Mouse (Mus musculus): ENCODE data around the gene Bdh1. TPM values are rescaled to one million over a fixed set of nuclear protein-coding genes. Genes with fewer than 3 reads are reported as not detected.

Bdh1 gene
- polyA plus RNA-seq, 1 experiment from 2014 or later, result 22.7 TPM

DNA sequence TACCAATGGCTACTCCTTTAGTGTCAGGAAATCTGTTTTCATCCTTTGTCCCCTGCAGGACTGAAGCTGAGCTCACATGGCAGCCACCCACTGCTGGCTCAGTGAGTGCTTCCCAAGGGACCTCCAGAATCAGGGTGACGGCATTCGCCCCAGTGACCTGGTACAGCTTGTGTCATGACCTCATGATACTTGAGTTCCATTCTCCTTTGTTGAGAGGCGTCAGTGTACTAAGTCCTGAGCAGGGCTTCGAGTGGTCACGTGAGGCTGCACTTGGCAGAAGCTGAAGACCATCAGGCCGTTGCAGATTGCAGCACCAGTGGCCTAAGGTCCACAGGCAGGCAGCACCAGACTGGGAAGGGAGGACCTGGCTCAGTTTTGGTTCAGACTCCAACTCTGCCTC, 71.9 kb downstream of the Bdh1 start:
- no peak overlapping the region for H3K9ac ChIP-seq
- ATAC-seq (ENCODE audit: insufficient number of reproducible peaks, insufficient read depth, low FRiP score, low TSS enrichment), result no peak
- no peaks in the 10 kb centered on the region for H3K36me3 ChIP-seq
- H3K9me3 ChIP-seq, result no peaks in the 10 kb centered on the region
- no peak overlapping the region for H3K4me3 ChIP-seq
- H3K27ac ChIP-seq, result 0 out of 2 replicates have a peak overlapping the region, but pooled peaks have one; percentile 23
- WGBS, result 63% methylated on average over 6 of the region's 6 CpGs
- H3K4me1 ChIP-seq, result peaks cover 39% of the 10 kb centered on the region
- H3K27me3 ChIP-seq, result no peaks in the 10 kb centered on the region
- H3K4me2 ChIP-seq (replicated peaks), result no peak overlapping the region

DNA sequence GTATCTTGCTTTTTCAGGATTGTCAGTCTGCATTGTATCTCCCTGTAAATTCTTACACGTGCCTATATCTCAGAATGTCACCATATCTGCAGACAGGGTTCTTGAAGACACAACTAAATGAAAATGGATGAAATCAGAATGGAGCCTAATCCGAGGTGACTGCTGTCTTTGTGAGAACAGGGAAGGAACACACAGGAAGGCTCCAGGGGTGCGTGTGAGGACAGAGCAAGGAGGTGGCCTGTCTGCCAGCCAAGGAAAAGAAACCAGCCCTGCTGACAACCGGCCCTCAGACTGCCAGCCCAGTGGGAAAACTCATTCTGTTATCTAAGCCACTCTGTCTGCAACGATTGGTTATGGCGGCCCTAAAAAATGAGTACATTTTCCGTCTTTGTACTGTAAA, 73.3 kb downstream of the Bdh1 start:
- Histone ChIP-seq H3K4me1 (peaks cover 48% of the 10 kb centered on the region), H3K27ac (no peak overlapping the region)

DNA sequence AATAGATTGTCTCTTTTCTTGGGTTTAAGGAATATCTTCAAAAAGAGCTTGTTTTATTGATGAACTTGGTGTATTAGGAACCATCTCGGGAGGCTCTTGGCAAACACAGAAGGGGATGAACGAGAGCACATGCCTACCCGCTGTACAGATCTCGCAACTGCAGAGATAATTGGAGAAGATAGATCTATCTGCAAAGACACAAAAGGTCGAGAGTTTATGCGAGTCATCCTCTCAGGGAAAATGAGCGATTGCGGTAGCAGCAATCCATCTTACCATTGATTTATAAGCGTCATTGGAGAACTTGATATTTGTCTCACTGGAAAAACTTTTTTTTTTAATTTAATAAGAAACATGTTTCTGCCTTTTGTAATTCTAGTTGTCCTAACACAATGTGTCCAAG, 73.7 kb downstream of the Bdh1 start:
- Histone ChIP-seq H3K4me3 (no peak overlapping the region), H3K27ac (no peak overlapping the region), H3K4me1 (peaks cover 52% of the 10 kb centered on the region), H3K4me2 (replicated peaks) (no peak overlapping the region), H3K36me3 (no peaks in the 10 kb centered on the region), H3K9ac (no peak overlapping the region), H3K9me3 (no peaks in the 10 kb centered on the region), H3K27me3 (no peaks in the 10 kb centered on the region)
- WGBS, result 74% methylated on average over 9 of the region's 9 CpGs
- ATAC-seq (ENCODE audit: insufficient number of reproducible peaks, insufficient read depth, low FRiP score, low TSS enrichment), result no peak

More for the DNA sequence above, 73.3 kb downstream of the Bdh1 start:
- Histone ChIP-seq H3K27me3 (no peaks in the 10 kb centered on the region), H3K9ac (no peak overlapping the region), H3K9me3 (no peaks in the 10 kb centered on the region), H3K4me3 (no peak overlapping the region), H3K4me2 (replicated peaks) (no peak overlapping the region), H3K36me3 (no peaks in the 10 kb centered on the region)
- no peak for ATAC-seq (ENCODE audit: insufficient number of reproducible peaks, insufficient read depth, low FRiP score, low TSS enrichment)
- WGBS, result 65% methylated on average over 7 of the region's 7 CpGs

DNA sequence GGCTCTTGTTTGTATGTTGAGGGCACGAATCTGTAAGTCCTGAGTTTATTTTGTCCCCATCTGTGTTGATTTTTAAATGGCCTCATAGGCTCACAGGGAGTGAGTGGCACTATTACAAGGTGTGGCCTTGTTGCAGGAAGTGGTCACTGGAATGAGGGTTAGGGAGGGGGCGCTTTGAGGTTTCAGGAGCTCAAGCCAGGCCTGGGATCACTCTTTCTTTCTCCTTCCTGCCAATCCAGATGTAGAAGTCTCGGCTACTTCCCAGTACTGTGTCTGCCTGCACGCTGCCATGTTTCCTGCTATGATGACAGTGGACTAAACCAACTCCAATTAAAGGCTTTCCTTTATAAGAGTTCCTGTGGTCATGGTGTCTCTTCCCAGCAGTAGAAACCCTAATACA, 76.3 kb downstream of the Bdh1 start:
- Histone ChIP-seq H3K27me3 (no peaks in the 10 kb centered on the region), H3K9ac (no peak overlapping the region), H3K4me2 (replicated peaks) (no peak overlapping the region), H3K4me1 (peaks cover 70% of the 10 kb centered on the region), H3K27ac (peak overlapping the region; percentile 2; the same call in 1 of the 2 replicates), H3K36me3 (no peaks in the 10 kb centered on the region), H3K4me3 (no peak overlapping the region), H3K9me3 (no peaks in the 10 kb centered on the region)
- 71% methylated on average over 4 of the region's 4 CpGs for WGBS
- no peak for ATAC-seq (ENCODE audit: insufficient number of reproducible peaks, insufficient read depth, low FRiP score, low TSS enrichment)

DNA sequence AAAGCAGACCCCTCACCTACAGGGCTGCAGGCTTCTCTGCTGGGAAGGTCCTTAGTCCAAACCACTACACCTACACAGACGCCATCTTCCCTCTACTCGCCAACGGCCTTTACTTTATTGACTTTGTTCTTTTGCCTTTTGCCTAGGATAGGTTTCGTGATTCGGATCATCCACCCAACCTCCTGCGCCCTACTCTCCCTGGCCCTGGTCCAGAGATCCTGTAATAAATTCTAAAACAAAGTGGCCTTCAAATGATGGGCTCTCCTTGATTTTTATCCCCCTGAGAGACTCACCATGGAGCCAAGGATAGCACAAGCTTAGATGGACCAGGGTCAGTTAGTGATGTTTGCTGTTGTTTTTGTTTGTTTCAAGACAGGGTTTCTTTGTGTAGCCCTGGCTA, 76.9 kb downstream of the Bdh1 start:
- no peak for ATAC-seq (ENCODE audit: insufficient number of reproducible peaks, insufficient read depth, low FRiP score, low TSS enrichment)
- no peak overlapping the region for H3K4me2 ChIP-seq (replicated peaks)
- H3K4me1 ChIP-seq, result peaks cover 66% of the 10 kb centered on the region

DNA sequence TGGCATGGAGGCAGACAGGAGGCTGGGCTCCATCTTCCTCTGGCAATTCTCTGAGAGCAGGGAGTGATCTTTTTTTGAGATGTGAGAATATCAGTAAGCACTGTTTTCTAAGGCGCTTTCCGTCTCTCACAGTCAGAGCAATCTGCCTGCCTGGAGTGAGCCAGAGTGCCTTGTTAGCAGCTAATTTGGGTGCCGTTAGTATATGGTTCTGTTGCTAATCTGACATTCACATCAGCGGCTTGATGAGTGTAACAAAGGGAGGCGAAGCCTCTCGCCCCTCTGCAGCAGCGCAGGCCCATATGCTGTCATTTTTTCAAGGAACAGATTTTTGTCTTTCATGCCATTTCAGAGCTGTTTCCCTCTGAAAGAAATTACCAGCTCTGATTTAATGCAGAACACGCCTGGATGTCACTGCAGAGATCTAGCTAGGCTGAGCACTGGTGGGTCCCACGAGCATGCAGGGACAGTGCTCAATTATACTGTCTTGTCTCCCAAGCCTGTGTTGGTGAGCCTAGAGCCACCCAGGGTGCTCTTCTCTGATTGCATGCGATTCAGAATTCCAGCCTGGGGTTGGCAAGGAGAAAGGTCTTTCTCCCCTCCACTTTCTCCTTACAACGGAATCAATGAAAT, 77.7 kb downstream of the Bdh1 start:
- peaks cover 58% of the 10 kb centered on the region for H3K4me1 ChIP-seq
- H3K4me2 ChIP-seq (replicated peaks), result no peak overlapping the region
- WGBS, result 43% methylated on average over 11 of the region's 11 CpGs
- H3K9ac ChIP-seq, result no peak overlapping the region
- no peaks in the 10 kb centered on the region for H3K9me3 ChIP-seq
- no peak overlapping the region for H3K4me3 ChIP-seq
- peak overlapping the region; percentile 24; the same call in 1 of the 2 replicates for H3K27ac ChIP-seq
- no peaks in the 10 kb centered on the region for H3K36me3 ChIP-seq
- ATAC-seq (ENCODE audit: insufficient number of reproducible peaks, insufficient read depth, low FRiP score, low TSS enrichment), result no peak
- H3K27me3 ChIP-seq, result no peaks in the 10 kb centered on the region

More for the DNA sequence above, 76.9 kb downstream of the Bdh1 start:
- H3K9me3 ChIP-seq, result no peaks in the 10 kb centered on the region
- no peak overlapping the region for H3K4me3 ChIP-seq
- 93% methylated on average over 6 of the region's 6 CpGs for WGBS
- no peaks in the 10 kb centered on the region for H3K27me3 ChIP-seq
- H3K36me3 ChIP-seq, result no peaks in the 10 kb centered on the region
- H3K9ac ChIP-seq, result no peak overlapping the region
- no peak overlapping the region for H3K27ac ChIP-seq

DNA sequence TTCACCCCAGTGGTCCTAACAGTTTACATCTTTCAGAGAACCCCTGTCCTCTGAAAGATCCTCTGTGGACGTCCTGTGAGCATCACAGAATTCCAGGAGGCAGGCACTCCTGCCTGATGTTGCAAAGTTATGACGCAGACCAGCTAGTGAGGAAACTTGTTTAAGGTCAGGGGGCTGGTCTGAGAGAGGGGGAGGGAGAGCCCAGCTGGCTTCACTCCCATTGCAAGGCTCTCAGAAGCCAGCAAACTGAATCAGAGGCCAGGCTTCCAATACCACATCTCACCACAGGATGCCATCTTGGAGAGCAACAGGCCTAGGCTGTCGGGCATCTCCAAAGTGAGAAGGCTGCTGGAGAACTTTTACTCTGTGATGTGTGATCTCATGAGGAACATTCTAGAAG, 78.5 kb downstream of the Bdh1 start:
- Histone ChIP-seq H3K4me2 (replicated peaks) (no peak overlapping the region), H3K9ac (no peak overlapping the region), H3K27me3 (no peaks in the 10 kb centered on the region), H3K27ac (peak overlapping the region; percentile 64), H3K36me3 (no peaks in the 10 kb centered on the region), H3K4me3 (no peak overlapping the region), H3K4me1 (peaks cover 51% of the 10 kb centered on the region), H3K9me3 (no peaks in the 10 kb centered on the region)
- no peak for ATAC-seq (ENCODE audit: insufficient number of reproducible peaks, insufficient read depth, low FRiP score, low TSS enrichment)
- WGBS, result 38% methylated on average over 3 of the region's 3 CpGs

DNA sequence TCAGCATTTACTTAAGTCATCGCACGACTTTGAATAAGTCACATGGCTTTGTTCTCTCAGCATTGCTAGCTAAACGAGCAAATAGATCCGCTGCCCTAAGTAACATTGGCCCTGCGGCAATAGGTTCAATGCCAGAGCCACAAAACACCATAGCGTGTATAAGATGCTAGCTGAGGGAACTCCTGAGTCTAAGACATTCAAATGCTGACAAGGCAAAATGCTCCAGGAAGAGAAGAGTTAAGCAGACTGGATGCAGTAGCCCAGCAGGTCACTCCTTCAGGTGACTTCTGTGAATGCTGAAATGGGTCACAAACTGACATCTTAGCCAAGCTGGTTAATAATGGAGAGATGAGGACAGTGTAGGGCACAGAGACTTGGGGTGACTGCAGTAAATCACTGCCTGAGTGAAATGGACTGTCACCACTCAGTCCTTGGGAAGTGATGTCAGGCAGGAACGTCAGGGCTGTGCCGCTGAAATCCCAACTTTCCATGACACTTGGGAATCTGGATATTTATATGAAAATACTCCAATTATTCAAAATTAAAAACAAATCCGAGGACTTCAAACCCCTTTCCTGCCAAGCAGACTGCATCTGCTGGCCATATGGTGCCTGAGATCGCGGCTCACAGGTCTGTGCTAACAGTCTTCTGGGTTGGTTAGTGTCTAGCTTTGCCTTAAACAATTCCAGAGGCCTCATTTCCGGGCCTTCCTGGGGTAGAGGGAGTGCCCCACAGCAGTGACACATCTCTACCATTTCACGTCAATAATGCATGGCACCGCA, 79.1 kb downstream of the Bdh1 start:
- H3K9ac ChIP-seq, result no peak overlapping the region
- H3K9me3 ChIP-seq, result no peaks in the 10 kb centered on the region
- H3K4me3 ChIP-seq, result no peak overlapping the region
- peaks cover 48% of the 10 kb centered on the region for H3K4me1 ChIP-seq
- 49% methylated on average over 14 of the region's 14 CpGs for WGBS
- no peaks in the 10 kb centered on the region for H3K36me3 ChIP-seq
- H3K27ac ChIP-seq, result peak overlapping the region; percentile 64
- H3K27me3 ChIP-seq, result no peaks in the 10 kb centered on the region
- peak overlapping the region; percentile 8; the same call in 1 of the 2 replicates for H3K4me2 ChIP-seq (replicated peaks)
- no peak for ATAC-seq (ENCODE audit: insufficient number of reproducible peaks, insufficient read depth, low FRiP score, low TSS enrichment)

DNA sequence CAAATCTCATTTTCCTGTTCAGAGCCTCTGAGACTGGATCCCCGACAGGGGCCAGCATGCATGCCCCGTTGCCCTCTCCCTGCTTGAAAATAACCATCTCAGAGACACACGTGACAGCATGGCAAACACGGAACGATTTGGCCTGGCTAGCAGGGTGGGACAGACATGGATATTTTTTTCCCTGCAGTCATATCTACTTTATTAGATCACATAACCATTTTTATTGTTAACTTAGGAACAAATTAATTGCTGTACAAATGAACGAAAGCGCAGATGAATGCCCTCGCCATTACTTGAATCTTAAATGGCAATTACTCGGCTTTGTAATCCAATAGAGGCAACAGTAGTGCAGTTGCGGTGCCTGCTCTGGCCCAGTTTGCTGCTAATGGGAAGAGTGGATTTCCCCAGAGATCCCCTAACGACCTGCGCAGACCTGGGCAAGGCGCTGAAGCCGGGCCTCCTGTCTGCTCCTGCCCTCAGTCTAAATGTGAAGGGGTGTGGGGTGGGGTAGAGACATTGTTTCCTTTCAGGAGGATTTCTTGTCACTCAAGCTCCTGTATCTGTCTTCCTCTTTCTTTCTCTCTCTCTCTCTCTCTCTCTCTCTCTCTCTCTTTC, 79.8 kb downstream of the Bdh1 start:
- Histone ChIP-seq H3K27me3 (no peaks in the 10 kb centered on the region), H3K36me3 (no peaks in the 10 kb centered on the region), H3K9me3 (no peaks in the 10 kb centered on the region), H3K9ac (no peak overlapping the region), H3K4me1 (peaks cover 49% of the 10 kb centered on the region), H3K4me3 (no peak overlapping the region), H3K4me2 (replicated peaks) (peak overlapping the region; percentile 8; the same call in 1 of the 2 replicates), H3K27ac (peak overlapping the region; percentile 64; the same call in 1 of the 2 replicates)
- ATAC-seq (ENCODE audit: insufficient number of reproducible peaks, insufficient read depth, low FRiP score, low TSS enrichment), result no peak
- WGBS, result 27% methylated on average over 14 of the region's 14 CpGs

DNA sequence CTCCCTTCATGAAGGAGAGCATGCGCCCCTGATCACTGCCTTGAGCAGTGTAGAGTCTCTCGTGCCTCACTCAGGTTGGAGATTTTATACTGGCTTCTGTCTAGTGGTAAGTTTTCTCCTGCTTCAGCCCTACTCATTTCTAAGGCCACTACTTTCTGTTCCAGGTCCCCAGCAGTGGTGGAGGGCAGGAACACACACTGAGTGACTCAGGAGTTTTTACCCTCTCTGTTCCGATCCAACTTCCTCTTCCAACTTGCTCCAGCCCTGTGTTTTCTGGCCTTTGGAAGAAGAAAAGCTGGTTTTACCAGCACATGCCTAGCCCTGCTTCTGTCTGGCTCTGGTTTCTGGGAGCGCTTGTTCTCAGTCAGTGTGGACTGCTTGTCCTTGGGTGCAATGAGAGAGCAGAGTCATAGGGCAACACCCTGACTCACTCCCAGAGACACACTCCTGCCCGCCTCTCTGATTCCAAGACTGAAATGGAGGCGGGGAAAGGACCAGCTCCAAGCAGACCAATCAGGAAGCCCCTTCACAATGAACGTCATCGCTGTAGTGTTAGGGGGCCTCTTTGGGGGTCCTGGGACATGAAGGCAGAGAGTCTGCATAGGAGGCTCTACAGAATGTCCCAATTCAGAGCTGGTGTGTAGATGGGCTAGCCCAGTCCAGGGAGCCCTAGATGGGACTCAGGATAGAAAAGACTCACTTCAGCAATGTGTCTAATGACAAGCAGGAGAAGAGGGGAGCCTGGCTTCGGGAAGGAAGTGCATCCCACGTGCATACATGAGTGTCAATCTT, 84.8 kb downstream of the Bdh1 start:
- no peak overlapping the region for H3K27ac ChIP-seq

DNA sequence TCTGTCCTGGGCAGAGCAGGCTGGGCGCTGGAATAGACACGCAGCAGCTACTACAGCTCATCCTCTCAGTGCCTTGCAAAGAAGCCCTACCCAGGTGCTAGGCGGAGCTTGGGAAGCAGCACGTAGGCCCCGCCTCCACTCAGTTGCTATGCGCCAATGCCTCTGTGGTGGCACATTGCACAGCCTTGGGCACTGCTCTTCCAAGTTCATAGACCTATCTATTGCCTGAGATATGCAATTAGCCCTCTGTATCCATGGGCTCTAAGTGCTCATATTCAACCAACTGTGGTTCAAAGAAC, 85.3 kb downstream of the Bdh1 start:
- H3K9ac ChIP-seq, result no peak overlapping the region
- 20% methylated on average over 6 of the region's 6 CpGs for WGBS
- no peak overlapping the region for H3K4me3 ChIP-seq
- no peak for ATAC-seq (ENCODE audit: insufficient number of reproducible peaks, insufficient read depth, low FRiP score, low TSS enrichment)
- H3K36me3 ChIP-seq, result no peaks in the 10 kb centered on the region
- H3K4me2 ChIP-seq (replicated peaks), result no peak overlapping the region; the same call in 1 of the 2 replicates
- H3K27me3 ChIP-seq, result no peaks in the 10 kb centered on the region
- H3K27ac ChIP-seq, result no peak overlapping the region
- H3K4me1 ChIP-seq, result peaks cover 43% of the 10 kb centered on the region
- H3K9me3 ChIP-seq, result no peaks in the 10 kb centered on the region

More for the DNA sequence above, 84.8 kb downstream of the Bdh1 start:
- H3K9ac ChIP-seq, result no peak overlapping the region
- peaks cover 47% of the 10 kb centered on the region for H3K4me1 ChIP-seq
- H3K4me3 ChIP-seq, result no peak overlapping the region
- no peaks in the 10 kb centered on the region for H3K9me3 ChIP-seq
- H3K4me2 ChIP-seq (replicated peaks), result no peak overlapping the region; the same call in 1 of the 2 replicates
- H3K27me3 ChIP-seq, result no peaks in the 10 kb centered on the region
- WGBS, result 42% methylated on average over 10 of the region's 10 CpGs
- H3K36me3 ChIP-seq, result no peaks in the 10 kb centered on the region
- no peak for ATAC-seq (ENCODE audit: insufficient number of reproducible peaks, insufficient read depth, low FRiP score, low TSS enrichment)
